Mouse (Mus musculus) heart, postnatal 0 days (tissue): ENCODE measurements around the gene Tanc1. TPM values are rescaled to one million over a fixed set of nuclear protein-coding genes. Genes with fewer than 3 reads are reported as not detected.
A peak's percentile ranks its signal among the peaks of the same experiment; 100 is the strongest.

ENCODE experiments used
- ATAC-seq: fragments of 200-750 bp; cut with Nextera tagmentation; 2 replicates; pipeline ENCODE4 v1.8.0; 2017; ENCODE audit warnings: low read depth, moderate number of reproducible peaks, moderate library complexity; ENCODE audit not compliant: insufficient read depth
- DNase-seq: peaks from one replicate; pipeline ENCODE4 v3.0.0-alpha.2; 2016; ENCODE audit warnings: low spot score
- H3K27ac ChIP-seq: fragments of 300-500 bp; sonication (generic); 2 replicates; pipeline ENCODE4 v1.5.1; 2014; ENCODE audit warnings: low read depth, mild to moderate bottlenecking
- H3K27me3 ChIP-seq: fragments of 300-500 bp; sonication (generic); 2 replicates; pipeline ENCODE4 v1.6.1; 2014; ENCODE audit warnings: low read length, mixed read lengths; ENCODE audit not compliant: control insufficient read depth, insufficient read depth
- H3K36me3 ChIP-seq: fragments of 300-500 bp; sonication (generic); replicated peaks from 2 replicates; pipeline ENCODE4 v1.6.1; 2014; ENCODE audit warnings: low read length, mixed read lengths; ENCODE audit not compliant: control insufficient read depth, insufficient read depth
- H3K4me1 ChIP-seq: fragments of 300-500 bp; sonication (generic); 2 replicates; pipeline ENCODE4 v1.6.1; 2014; ENCODE audit warnings: antibody characterized with exemption; ENCODE audit not compliant: control insufficient read depth, insufficient read depth
- H3K4me2 ChIP-seq: fragments of 300-500 bp; sonication (generic); 2 replicates; pipeline ENCODE4 v1.6.1; 2014; ENCODE audit warnings: low read depth, mild to moderate bottlenecking, low read length, moderate library complexity
- H3K4me3 ChIP-seq: fragments of 300-500 bp; sonication (generic); 2 replicates; pipeline ENCODE4 v1.5.1; 2014; ENCODE audit warnings: low read depth, low read length
- H3K9ac ChIP-seq: fragments of 300-500 bp; sonication (generic); replicated peaks from 2 replicates; pipeline ENCODE4 v1.6.1; 2014; ENCODE audit warnings: low read depth, low read length, mixed read lengths
- H3K9me3 ChIP-seq: fragments of 300-500 bp; sonication (generic); replicated peaks from 2 replicates; pipeline ENCODE4 v1.6.1; 2016; ENCODE audit warnings: low read length; ENCODE audit not compliant: control insufficient read depth
- CTCF ChIP-seq: IDR thresholded peaks from 2 replicates; pipeline ENCODE4 v1.5.1; 2016; ENCODE audit warnings: antibody characterized with exemption, control low read depth, low read depth
- EP300 ChIP-seq: IDR thresholded peaks from 2 replicates; pipeline ENCODE4 v1.6.1; 2016; ENCODE audit warnings: antibody characterized with exemption, low read depth
- WGBS: fragments of 180-500 bp; shearing (Covaris S2); extraction: QIAGEN DNeasy Blood & Tissue Kit; methylation state at CpG from one replicate; pipeline ENCODE4 v1.1.7; 2014; 5-methylcytosine and 5-hydroxymethylcytosine counted together
- polyA plus RNA-seq: library from polyadenylated mRNA; unstranded; fragments of >200 nt; fragmentation: Nextera tagmentation; extraction: Ambion mirVana; gene quantifications from 2 replicates; pipeline ENCODE4 v1.2.1, GENCODE M21; 2015
- total RNA-seq: library from RNA; depleted of rRNA; stranded (reverse); fragments of >200 nt; gene quantifications from 2 replicates; pipeline ENCODE4 v1.2.3, GENCODE M21; 2014; ENCODE audit warnings: low replicate concordance

The Tanc1 gene
- total and polyA plus RNA-seq, 2 experiments from 2014 or later, result 12.3 to 21.9 TPM

DNA sequence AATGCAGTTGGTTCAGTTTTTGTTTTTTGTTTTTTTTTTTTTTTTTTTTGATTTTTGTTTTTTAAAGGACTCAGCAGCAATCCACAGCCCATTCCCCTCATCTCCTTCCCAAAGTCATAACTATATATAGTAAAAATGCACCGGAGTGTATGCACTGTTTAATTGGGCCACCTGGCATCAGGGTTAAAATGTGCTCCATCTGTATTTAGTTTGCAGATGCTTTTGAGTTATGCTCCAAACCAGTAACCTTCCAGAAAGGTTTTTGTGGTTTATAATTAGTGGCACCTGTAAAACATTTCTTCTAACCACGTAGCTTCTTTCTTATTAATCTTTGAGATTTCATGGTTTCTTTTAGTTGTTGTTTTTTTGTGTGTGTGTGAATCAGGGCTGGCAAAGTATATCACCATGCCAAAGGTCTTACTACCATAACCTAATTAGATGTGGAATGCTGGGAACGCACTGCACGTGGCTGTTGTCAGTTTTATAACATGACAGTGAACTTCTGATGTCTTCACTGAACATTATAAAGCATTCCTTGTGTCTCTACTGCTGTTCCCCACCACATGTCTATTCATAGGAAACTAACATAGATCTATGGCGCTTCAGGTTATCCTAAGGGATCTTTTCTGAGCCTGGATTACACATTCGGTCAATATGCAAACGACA, 86.9 kb downstream of the Tanc1 start:
- 59% methylated on average over 7 of the region's 7 CpGs for WGBS
- no peak for DNase-seq
- no peak for TF ChIP-seq EP300
- TF ChIP-seq CTCF, result no peak
- peak overlapping the region; percentile 34 for H3K4me2 ChIP-seq
- no peaks in the 10 kb centered on the region for H3K9me3 ChIP-seq
- H3K4me3 ChIP-seq, result no peak overlapping the region
- no peak for ATAC-seq
- no peak overlapping the region for H3K9ac ChIP-seq
- peaks cover 10% of the 10 kb centered on the region; the same call in 1 of the 2 replicates for H3K36me3 ChIP-seq
- no peaks in the 10 kb centered on the region for H3K27me3 ChIP-seq
- H3K27ac ChIP-seq, result no peak overlapping the region
- H3K4me1 ChIP-seq, result peaks cover 26% of the 10 kb centered on the region; the same call in 1 of the 2 replicates

DNA sequence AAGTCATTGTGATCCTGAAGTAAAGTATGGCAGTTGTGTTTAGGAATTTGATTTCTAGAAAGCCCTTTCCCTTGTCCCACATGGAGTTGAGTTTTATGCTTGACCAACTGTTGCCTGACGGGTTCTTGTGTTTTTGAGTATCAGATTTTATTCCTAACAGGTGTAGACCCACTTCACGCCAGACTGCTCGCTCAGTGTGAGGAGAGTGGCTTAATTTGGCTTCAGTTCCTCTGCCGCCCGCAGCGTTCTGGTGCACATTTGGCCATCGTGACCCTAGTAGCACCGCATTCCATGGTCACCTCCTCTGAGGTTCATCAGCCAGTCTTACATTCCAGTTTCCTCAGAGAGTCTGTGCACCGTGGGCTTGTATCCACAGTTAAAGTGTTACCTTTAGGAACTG, 88.1 kb downstream of the Tanc1 start:
- no peak for TF ChIP-seq EP300
- no peak for TF ChIP-seq CTCF
- Histone ChIP-seq H3K4me3 (no peak overlapping the region), H3K9me3 (no peaks in the 10 kb centered on the region), H3K27me3 (no peaks in the 10 kb centered on the region), H3K4me1 (peaks cover 26% of the 10 kb centered on the region; the same call in 1 of the 2 replicates), H3K9ac (no peak overlapping the region), H3K4me2 (no peak overlapping the region), H3K27ac (no peak overlapping the region), H3K36me3 (peaks cover 10% of the 10 kb centered on the region; the same call in 1 of the 2 replicates)
- DNase-seq, result no peak
- ATAC-seq, result no peak
- 73% methylated on average over 9 of the region's 9 CpGs for WGBS

DNA sequence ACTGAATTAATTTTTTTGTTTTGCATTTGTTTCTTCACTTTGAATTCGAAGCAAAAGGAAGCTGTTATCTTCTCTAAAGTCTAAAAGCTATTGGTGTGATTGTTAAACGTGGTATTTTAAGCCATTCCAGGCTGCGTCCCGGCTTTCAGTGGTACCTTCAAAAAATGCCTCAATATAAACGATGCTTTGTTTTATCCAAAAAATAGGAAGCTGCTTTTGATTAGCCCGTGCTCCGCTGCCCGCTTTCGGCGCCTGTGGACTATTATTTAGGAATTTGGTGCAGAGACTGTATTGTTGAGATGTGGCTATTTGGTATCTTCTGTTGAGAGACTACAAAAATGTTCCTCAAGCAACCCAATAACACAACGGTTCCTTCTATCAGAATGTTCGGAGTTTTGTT, 93.4 kb downstream of the Tanc1 start:
- 86% methylated on average over 12 of the region's 12 CpGs for WGBS
- ATAC-seq (no peak), DNase-seq (no peak)
- Histone ChIP-seq H3K36me3 (peaks cover 13% of the 10 kb centered on the region; the same call in 1 of the 2 replicates), H3K4me1 (peaks cover 8% of the 10 kb centered on the region; the same call in 1 of the 2 replicates), H3K4me2 (no peak overlapping the region), H3K27me3 (no peaks in the 10 kb centered on the region), H3K27ac (no peak overlapping the region), H3K9me3 (no peaks in the 10 kb centered on the region), H3K4me3 (no peak overlapping the region), H3K9ac (no peak overlapping the region)
- TF ChIP-seq CTCF, result no peak
- TF ChIP-seq EP300, result no peak

DNA sequence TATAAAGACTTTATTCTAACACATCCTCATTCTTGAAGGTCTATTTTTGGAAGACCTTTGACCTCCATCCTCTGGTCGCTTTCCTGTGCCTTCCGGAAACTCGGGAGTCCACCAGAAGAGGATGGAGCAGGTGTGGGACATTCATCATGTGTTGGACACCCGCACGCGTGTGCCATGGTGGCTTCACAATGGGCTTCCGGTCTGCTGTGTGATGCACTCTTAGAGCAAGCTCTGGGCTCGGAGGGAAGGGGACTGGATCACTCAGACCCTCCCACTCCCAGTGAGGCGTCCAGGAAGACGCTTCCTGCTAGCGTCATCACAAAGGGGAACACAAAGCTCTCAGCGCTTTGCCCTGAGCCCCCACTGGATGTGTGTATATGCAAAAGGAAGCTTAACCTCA, 95.0 kb downstream of the Tanc1 start:
- 0 out of 2 replicates have a peak, but pooled peaks cover 6% of the 10 kb centered on the region for H3K36me3 ChIP-seq
- H3K27ac ChIP-seq, result no peak overlapping the region
- no peak for DNase-seq
- H3K9me3 ChIP-seq, result no peaks in the 10 kb centered on the region
- H3K27me3 ChIP-seq, result no peaks in the 10 kb centered on the region
- no peak overlapping the region for H3K9ac ChIP-seq
- peaks cover 10% of the 10 kb centered on the region; the same call in 1 of the 2 replicates for H3K4me1 ChIP-seq
- ATAC-seq, result peak; percentile 47; the same call in 1 of the 2 replicates
- no peak overlapping the region for H3K4me2 ChIP-seq
- TF ChIP-seq EP300, result no peak
- TF ChIP-seq CTCF, result no peak
- WGBS, result 66% methylated on average over 12 of the region's 12 CpGs
- no peak overlapping the region for H3K4me3 ChIP-seq

DNA sequence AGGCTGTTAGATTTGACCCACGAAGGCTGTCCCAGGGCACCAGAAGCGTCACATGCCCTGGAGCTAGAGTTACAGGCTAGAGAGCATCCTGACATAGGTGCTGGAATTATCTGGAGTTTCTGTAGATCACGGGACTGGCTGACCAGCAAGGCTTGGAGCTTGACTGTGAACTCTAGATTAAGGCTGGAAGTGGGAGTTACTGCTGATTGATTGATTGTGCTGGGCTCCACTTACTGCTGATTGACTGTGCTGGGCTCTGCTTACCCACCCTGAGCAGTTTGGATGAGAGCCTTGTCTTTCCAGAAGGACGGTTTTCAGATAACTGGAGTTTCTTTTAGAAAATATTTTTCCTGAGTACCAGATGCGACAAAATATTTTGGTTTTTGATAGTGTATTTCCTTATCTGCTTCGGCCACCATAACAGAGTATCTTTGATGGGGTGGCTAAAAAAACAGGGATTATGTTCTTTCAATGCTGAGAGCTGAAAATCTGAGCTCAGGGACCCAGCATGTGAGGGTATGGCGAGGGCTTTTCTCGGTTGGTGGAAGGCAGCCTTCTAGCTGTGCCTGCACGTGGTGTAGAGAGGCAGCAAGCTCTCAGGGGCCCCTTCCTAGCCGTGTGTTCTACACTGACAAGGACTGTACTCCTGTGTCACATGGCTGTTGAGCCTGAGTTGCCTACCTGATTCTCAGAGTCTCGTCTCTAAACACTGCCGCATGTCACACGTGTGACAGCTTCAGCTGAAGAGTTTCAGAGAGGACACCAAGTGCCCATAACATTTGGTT, 96.3 kb downstream of the Tanc1 start:
- no peaks in the 10 kb centered on the region for H3K27me3 ChIP-seq
- DNase-seq (peak; percentile 34), ATAC-seq (peak; percentile 49)
- H3K9me3 ChIP-seq, result no peaks in the 10 kb centered on the region
- no peak overlapping the region for H3K4me2 ChIP-seq
- no peak overlapping the region for H3K9ac ChIP-seq
- H3K4me3 ChIP-seq, result no peak overlapping the region
- H3K27ac ChIP-seq, result peak overlapping the region; percentile 49; the same call in 1 of the 2 replicates
- peaks cover 14% of the 10 kb centered on the region; the same call in 1 of the 2 replicates for H3K4me1 ChIP-seq
- 31% methylated on average over 13 of the region's 13 CpGs for WGBS
- H3K36me3 ChIP-seq, result 0 out of 2 replicates have a peak, but pooled peaks cover 6% of the 10 kb centered on the region
- TF ChIP-seq EP300 (no peak), CTCF (no peak)
